Mouse (Mus musculus) limb, embryonic 13.5 days (tissue): ENCODE data around the gene 2410137M14Rik. TPM values are rescaled to one million over a fixed set of nuclear protein-coding genes. Genes with fewer than 3 reads are reported as not detected.
A peak's percentile ranks its signal among the peaks of the same experiment; 100 is the strongest.

Source experiments
- ATAC-seq: fragments of 200-750 bp; cut with Nextera tagmentation; 2 replicates; pipeline ENCODE4 v1.8.0; 2017; ENCODE audit warnings: low read depth, moderate number of reproducible peaks, moderate TSS enrichment; ENCODE audit not compliant: low FRiP score
- H3K27ac ChIP-seq: fragments of 300-500 bp; sonication (generic); 2 replicates; pipeline ENCODE4 v1.5.1; 2015; ENCODE audit warnings: inconsistent platforms, mild to moderate bottlenecking, moderate library complexity
- H3K27me3 ChIP-seq: fragments of 300-500 bp; sonication (generic); 2 replicates; pipeline ENCODE4 v1.6.1; 2015; ENCODE audit warnings: mild to moderate bottlenecking, inconsistent platforms
- H3K36me3 ChIP-seq: fragments of 300-500 bp; sonication (generic); 2 replicates; pipeline ENCODE4 v1.6.1; 2015; ENCODE audit warnings: inconsistent platforms, mild to moderate bottlenecking, moderate library complexity
- H3K4me1 ChIP-seq: fragments of 300-500 bp; sonication (generic); 2 replicates; pipeline ENCODE4 v1.6.1; 2015; ENCODE audit warnings: inconsistent platforms
- H3K4me2 ChIP-seq: fragments of 300-500 bp; sonication (generic); replicated peaks from 2 replicates; pipeline ENCODE4 v1.6.1; 2015; ENCODE audit warnings: inconsistent platforms, mild to moderate bottlenecking, moderate library complexity
- H3K4me3 ChIP-seq: fragments of 300-500 bp; sonication (generic); 2 replicates; pipeline ENCODE4 v1.5.1; 2015; ENCODE audit warnings: moderate library complexity, mild to moderate bottlenecking, inconsistent platforms
- H3K9ac ChIP-seq: fragments of 300-500 bp; sonication (generic); 2 replicates; pipeline ENCODE4 v1.6.1; 2015; ENCODE audit warnings: mild to moderate bottlenecking, inconsistent platforms
- H3K9me3 ChIP-seq: fragments of 300-500 bp; sonication (generic); 2 replicates; pipeline ENCODE4 v1.6.1; 2016; ENCODE audit warnings: inconsistent platforms
- WGBS: fragments of 180-500 bp; shearing (Covaris S2); methylation state at CpG from one replicate; pipeline ENCODE4 v1.1.7; 2015; 5-methylcytosine and 5-hydroxymethylcytosine counted together
- polyA plus RNA-seq: library from polyadenylated mRNA; unstranded; fragments of >200 nt; fragmentation: Nextera tagmentation; extraction: Ambion mirVana; gene quantifications from 2 replicates; pipeline ENCODE4 v1.2.1, GENCODE M21; 2015

Gene 2410137M14Rik
- polyA plus RNA-seq, 1 experiment from 2014 or later: not detected

GRCm38 (mm10) chr17:37009460-37010042 is 28.5 kb upstream of the 2410137M14Rik start:
- Histone ChIP-seq H3K4me2 (no peak overlapping the region), H3K27me3 (no peaks in the 10 kb centered on the region), H3K4me1 (no peaks in the 10 kb centered on the region), H3K36me3 (peaks cover 70% of the 10 kb centered on the region), H3K4me3 (no peak overlapping the region), H3K27ac (no peak overlapping the region), H3K9ac (no peak overlapping the region), H3K9me3 (no peaks in the 10 kb centered on the region)
- ATAC-seq: no peak
- WGBS: 93% methylated on average over 17 of the region's 17 CpGs

GRCm38 (mm10) chr17:37008161-37008560 is 27.1 kb upstream of the 2410137M14Rik start:
- ATAC-seq: no peak
- Histone ChIP-seq H3K27ac (no peak overlapping the region), H3K27me3 (no peaks in the 10 kb centered on the region), H3K9ac (no peak overlapping the region), H3K4me1 (peaks cover 10% of the 10 kb centered on the region), H3K4me2 (no peak overlapping the region), H3K4me3 (no peak overlapping the region), H3K9me3 (no peaks in the 10 kb centered on the region), H3K36me3 (peaks cover 70% of the 10 kb centered on the region)
- WGBS: 93% methylated on average over 6 of the region's 6 CpGs

GRCm38 (mm10) chr17:37003366-37003765 is 22.3 kb upstream of the 2410137M14Rik start:
- ATAC-seq: no peak
- Histone ChIP-seq H3K4me2 (peak overlapping the region; percentile 78), H3K36me3 (peaks cover 33% of the 10 kb centered on the region), H3K4me3 (peak overlapping the region; percentile 81), H3K9ac (peak overlapping the region; percentile 95), H3K4me1 (peaks cover 14% of the 10 kb centered on the region), H3K27ac (peak overlapping the region; percentile 94; the same call in 1 of the 2 replicates), H3K9me3 (no peaks in the 10 kb centered on the region), H3K27me3 (no peaks in the 10 kb centered on the region)
- WGBS: 47% methylated on average over 4 of the region's 4 CpGs

GRCm38 (mm10) chr17:37002364-37003330 is 21.6 kb upstream of the 2410137M14Rik start:
- H3K4me2 ChIP-seq: peak overlapping the region; percentile 78
- no peaks in the 10 kb centered on the region for H3K27me3 ChIP-seq
- H3K9me3 ChIP-seq: no peaks in the 10 kb centered on the region
- H3K27ac ChIP-seq: peak overlapping the region; percentile 94
- H3K9ac ChIP-seq: peak overlapping the region; percentile 95
- peaks cover 26% of the 10 kb centered on the region for H3K36me3 ChIP-seq
- peak; percentile 92 for ATAC-seq
- peak overlapping the region; percentile 81 for H3K4me3 ChIP-seq
- under 1% methylated on average over 49 of the region's 49 CpGs for WGBS
- peaks cover 14% of the 10 kb centered on the region for H3K4me1 ChIP-seq

GRCm38 (mm10) chr17:37000863-37001262 is 19.8 kb upstream of the 2410137M14Rik start, which contains the start of gene Zfp57:
Zfp57 (plus strand) TSS chr17:37001163.
- no peak for ATAC-seq
- Histone ChIP-seq H3K27ac (no peak within 1 kb of the TSS; the same call in 1 of the 2 replicates), H3K27me3 (no peaks in the 10 kb centered on the region), H3K4me1 (peaks cover 14% of the 10 kb centered on the region), H3K9me3 (no peaks in the 10 kb centered on the region), H3K36me3 (peaks cover 9% of the 10 kb centered on the region), H3K9ac (no peak within 1 kb of the TSS), H3K4me3 (peak within 1 kb of the TSS; percentile 81), H3K4me2 (peak within 1 kb of the TSS; percentile 78)
- 91% methylated on average over 7 of the region's 7 CpGs for WGBS

GRCm38 (mm10) chr17:36998477-36998876 is 17.4 kb upstream of the 2410137M14Rik start:
- H3K4me3 ChIP-seq: no peak overlapping the region
- H3K27me3 ChIP-seq: no peaks in the 10 kb centered on the region
- H3K4me1 ChIP-seq: peaks cover 8% of the 10 kb centered on the region
- H3K36me3 ChIP-seq: no peaks in the 10 kb centered on the region
- H3K27ac ChIP-seq: no peak overlapping the region
- 82% methylated on average over 2 of the region's 2 CpGs for WGBS
- H3K9me3 ChIP-seq: no peaks in the 10 kb centered on the region
- H3K9ac ChIP-seq: no peak overlapping the region
- H3K4me2 ChIP-seq: no peak overlapping the region
- no peak for ATAC-seq

GRCm38 (mm10) chr17:36997033-36997735 is 16.1 kb upstream of the 2410137M14Rik start:
- 0 out of 2 replicates have a peak, but pooled peaks have one; percentile 28 for ATAC-seq

GRCm38 (mm10) chr17:36995448-36995847 is 14.4 kb upstream of the 2410137M14Rik start:
- 69% methylated on average over 3 of the region's 3 CpGs for WGBS
- Histone ChIP-seq H3K36me3 (no peaks in the 10 kb centered on the region), H3K9me3 (no peaks in the 10 kb centered on the region), H3K4me3 (no peak overlapping the region), H3K4me2 (no peak overlapping the region), H3K9ac (no peak overlapping the region), H3K27ac (no peak overlapping the region), H3K27me3 (no peaks in the 10 kb centered on the region), H3K4me1 (no peaks in the 10 kb centered on the region)
- no peak for ATAC-seq

More at GRCm38 (mm10) chr17:36997033-36997735, 16.1 kb upstream of the 2410137M14Rik start:
- Histone ChIP-seq H3K9ac (no peak overlapping the region), H3K9me3 (no peaks in the 10 kb centered on the region), H3K27me3 (no peaks in the 10 kb centered on the region), H3K4me3 (no peak overlapping the region), H3K4me2 (no peak overlapping the region), H3K27ac (no peak overlapping the region), H3K36me3 (no peaks in the 10 kb centered on the region), H3K4me1 (peaks cover 3% of the 10 kb centered on the region; the same call in 1 of the 2 replicates)
- 28% methylated on average over 7 of the region's 7 CpGs for WGBS

- Histone ChIP-seq H3K4me1 (no peaks in the 10 kb centered on the region), H3K4me3 (no peak overlapping the region), H3K9ac (no peak overlapping the region), H3K27ac (no peak overlapping the region), H3K27me3 (peaks cover 5% of the 10 kb centered on the region), H3K9me3 (no peaks in the 10 kb centered on the region), H3K36me3 (no peaks in the 10 kb centered on the region), H3K4me2 (no peak overlapping the region)
- ATAC-seq: no peak
- WGBS: 78% methylated on average over 2 of the region's 2 CpGs
Observed at GRCm38 (mm10) chr17:36994528-36994927, 13.5 kb upstream of the 2410137M14Rik start.

- no peak for ATAC-seq
- H3K4me1 ChIP-seq: 0 out of 2 replicates have a peak, but pooled peaks cover under 1% of the 10 kb centered on the region
- no peaks in the 10 kb centered on the region for H3K9me3 ChIP-seq
- no peak overlapping the region for H3K9ac ChIP-seq
- WGBS: 82% methylated on average over 4 of the region's 4 CpGs
- H3K4me2 ChIP-seq: no peak overlapping the region
- no peak overlapping the region for H3K27ac ChIP-seq
- H3K4me3 ChIP-seq: no peak overlapping the region
- peaks cover 12% of the 10 kb centered on the region for H3K27me3 ChIP-seq
- H3K36me3 ChIP-seq: no peaks in the 10 kb centered on the region
Observed at GRCm38 (mm10) chr17:36993770-36994325, 12.8 kb upstream of the 2410137M14Rik start.

GRCm38 (mm10) chr17:36992336-36993104 is 11.5 kb upstream of the 2410137M14Rik start:
- no peak for ATAC-seq
- Histone ChIP-seq H3K27me3 (peaks cover 25% of the 10 kb centered on the region), H3K9me3 (no peaks in the 10 kb centered on the region), H3K9ac (no peak overlapping the region), H3K27ac (no peak overlapping the region), H3K4me2 (no peak overlapping the region), H3K4me3 (no peak overlapping the region), H3K4me1 (0 out of 2 replicates have a peak, but pooled peaks cover 7% of the 10 kb centered on the region), H3K36me3 (no peaks in the 10 kb centered on the region)
- 58% methylated on average over 3 of the region's 3 CpGs for WGBS
